Mouse (Mus musculus) layer of hippocampus, adult 2 months (tissue): ENCODE data around the gene Lrmda. TPM values are rescaled to one million over a fixed set of nuclear protein-coding genes. Genes with fewer than 3 reads are reported as not detected.

Source experiments
- DNase-seq, 2 experiments: peaks; one replicate each; pipeline ENCODE4 v3.0.0; 2022; ENCODE audit warnings: low spot score in 2 of 2
- H3K27ac ChIP-seq: fragments of 200-600 bp; 2 replicates; pipeline ENCODE4 v1.8.1; 2022
- H3K4me3 ChIP-seq: fragments of 200-600 bp; 2 replicates; pipeline ENCODE4 v1.8.1; 2022; ENCODE audit warnings: mild to moderate bottlenecking
- CTCF ChIP-seq: fragments of 200-600 bp; conservative IDR thresholded peaks from 2 replicates; pipeline ENCODE4 v1.8.1; 2022; ENCODE audit warnings: antibody characterized with exemption, mild to moderate bottlenecking, moderate library complexity
- total RNA-seq, 2 experiments: library from RNA; stranded (reverse); gene quantifications; 2 replicates each; pipeline ENCODE4 v1.2.3; 2021

Lrmda gene
- total RNA-seq, 2 experiments from 2014 or later = 0.87 to 1.5 TPM

DNA sequence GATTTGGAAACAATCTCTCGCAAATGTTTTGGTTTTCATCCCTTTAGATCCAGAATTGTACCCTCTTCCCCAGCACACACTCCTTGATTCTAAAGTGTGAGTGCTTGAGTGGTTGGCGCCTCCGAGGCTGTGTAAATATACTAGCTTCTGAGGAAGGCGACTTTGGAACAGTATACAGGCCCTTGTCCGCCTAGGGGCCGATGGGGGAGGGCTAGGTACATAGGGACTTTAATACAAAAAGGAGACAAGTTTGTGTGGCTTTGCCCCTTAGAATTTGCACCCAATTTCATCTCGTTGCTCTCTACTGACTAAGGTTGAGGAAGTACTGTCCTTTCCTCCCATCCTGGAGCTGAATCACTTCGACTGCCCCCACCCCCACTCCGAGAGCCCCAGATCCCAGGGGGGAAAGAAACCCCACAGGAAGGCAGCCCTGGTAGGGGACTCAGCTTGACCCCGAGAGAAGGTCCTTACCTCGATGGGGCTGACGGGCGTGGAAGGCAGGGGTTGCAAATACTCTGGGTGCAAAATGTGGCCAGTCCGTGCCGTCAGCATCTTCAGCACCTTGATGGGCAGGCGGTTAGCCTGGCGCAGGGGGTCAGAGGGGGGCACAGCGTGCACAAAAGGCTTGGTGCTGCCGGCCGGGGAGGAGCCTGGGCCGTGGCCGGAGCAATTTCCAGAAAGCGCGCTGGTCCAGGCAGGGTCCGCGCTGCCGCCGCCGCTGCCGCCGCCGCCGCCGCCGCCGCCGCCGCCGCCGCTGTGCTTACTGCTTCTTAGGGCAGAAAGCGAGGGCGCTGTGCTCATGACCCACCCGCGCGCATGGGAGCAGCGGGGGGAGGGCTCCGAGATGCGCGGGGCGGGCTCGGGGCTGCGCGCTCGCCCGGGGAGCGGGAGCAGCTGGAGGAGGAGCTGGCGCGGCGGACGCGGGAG is 32.5 kb upstream of the Lrmda start:
- DNase-seq = no peak
- peak overlapping the region; percentile 79 for H3K4me3 ChIP-seq
- no peak for TF ChIP-seq CTCF
- H3K27ac ChIP-seq = peak overlapping the region; percentile 88

DNA sequence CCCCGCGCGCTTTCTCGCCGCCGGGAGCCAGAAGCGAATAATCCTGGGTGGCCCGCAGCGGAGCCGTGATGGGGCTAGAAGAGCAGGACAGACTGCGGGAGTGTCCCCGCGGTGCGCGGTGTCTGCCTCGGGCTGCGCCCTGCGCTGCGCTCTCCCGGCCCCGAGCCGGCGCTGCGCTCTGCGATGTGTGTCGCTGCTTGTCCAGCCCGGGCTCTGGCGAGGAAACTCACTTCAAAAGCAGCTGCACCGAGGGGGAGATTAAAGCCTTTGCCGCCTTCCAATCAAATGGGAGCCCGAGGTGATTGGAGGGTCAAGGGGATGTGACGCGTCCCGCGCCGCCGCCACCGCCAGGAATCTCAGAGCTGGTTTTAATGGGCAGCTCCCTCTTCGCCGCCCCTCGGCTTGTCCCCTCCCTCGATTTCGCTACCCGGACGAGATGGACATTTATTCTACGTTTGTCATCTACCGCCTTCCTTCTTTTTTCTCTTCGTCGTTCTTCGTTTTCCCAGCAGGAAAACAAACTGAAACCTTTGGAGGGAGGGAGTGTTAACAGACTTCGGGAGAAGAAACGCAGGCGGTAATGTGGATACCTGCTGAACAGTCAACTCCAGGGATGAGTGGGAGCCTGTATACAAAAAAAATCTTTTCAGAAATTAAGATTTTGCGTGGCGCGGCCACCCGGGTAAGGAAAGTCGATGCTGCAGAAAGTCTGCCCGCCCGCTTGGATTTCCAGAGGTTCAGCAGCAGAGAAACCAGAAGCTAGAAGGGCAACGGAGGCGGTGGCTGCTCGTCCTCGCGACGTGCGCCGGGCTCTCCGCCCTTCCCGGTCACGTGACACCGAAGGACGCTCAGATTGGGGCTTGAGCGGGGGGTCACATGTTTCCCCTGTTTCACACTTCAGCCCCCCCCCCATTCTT is 31.6 kb upstream of the Lrmda start:
- peak overlapping the region; percentile 79 for H3K4me3 ChIP-seq
- TF ChIP-seq CTCF = peak; percentile 30
- peak; percentile 83 to 93 for DNase-seq
- peak overlapping the region; percentile 91 for H3K27ac ChIP-seq

DNA sequence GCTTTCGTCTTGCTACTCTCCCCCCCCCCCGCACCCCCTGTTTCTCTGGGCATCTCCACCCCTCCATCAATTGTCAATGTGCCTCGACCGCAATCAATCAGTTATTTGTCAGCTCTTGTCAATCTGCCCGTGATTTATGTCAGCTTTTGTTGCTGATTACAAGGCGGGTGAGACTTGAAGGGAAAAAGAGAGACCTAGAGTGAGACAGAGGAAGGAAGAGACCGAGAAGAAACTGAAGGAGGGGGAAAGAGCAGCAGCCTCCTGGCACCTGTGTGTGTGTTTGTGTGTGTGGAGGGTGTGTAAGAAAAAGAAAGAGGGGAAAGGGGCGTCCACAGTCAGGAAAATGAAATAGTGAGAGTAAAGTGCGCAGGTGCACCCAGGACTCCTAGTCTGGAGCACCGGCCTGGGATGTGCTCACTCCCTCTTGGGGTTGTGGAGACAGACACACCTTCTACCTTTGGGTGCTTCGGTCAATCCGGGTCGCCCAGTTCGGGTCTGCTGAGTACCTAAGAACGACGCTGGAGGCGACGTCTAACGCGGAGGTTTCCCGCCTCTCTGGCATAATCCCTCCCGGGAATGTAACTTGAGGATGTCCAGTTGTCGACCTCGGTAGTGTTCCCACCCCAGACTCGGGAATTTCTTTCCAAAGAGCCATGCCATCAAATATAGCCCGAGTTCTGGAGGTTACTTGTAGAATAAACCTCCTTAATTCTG is 30.8 kb upstream of the Lrmda start:
- H3K4me3 ChIP-seq = peak overlapping the region; percentile 79
- peak overlapping the region; percentile 52; the same call in 1 of the 2 replicates for H3K27ac ChIP-seq
- no peak for DNase-seq
- no peak for TF ChIP-seq CTCF

DNA sequence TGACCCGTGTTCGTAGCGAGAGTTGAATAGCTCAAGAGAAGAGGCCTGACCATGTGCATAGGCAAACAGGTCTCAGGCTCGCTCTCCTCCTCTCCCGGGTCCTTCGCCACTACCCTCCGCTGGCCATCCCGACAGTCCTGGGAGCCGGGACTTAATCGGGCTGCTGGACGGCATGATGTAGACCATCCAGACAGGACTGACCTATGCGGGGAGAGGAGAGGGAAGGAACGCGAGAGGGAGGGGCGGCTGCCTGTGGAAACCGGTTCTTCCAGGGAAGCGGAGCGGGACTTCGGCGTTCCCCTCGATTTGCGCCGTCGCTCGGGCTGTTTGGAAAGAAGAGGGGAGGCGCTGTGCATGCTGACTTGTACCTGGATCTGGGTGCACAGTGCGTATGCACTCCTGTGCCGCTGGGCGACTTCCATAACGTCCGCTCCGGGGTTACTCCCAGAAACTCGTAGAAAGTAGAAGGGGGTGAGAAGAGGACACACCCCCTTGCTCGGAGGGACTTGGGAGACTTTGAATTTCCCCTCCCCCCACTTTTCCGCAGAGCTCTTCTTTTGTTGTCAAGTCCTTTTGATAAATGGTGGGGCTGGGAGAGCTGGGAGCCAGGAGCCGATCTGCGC is 30.1 kb upstream of the Lrmda start, which contains the start of gene Zfp503:
TSS of gene Zfp503 (minus strand) at position 311 of the 623 bp plus-strand sequence.
- Histone ChIP-seq H3K4me3 (peak within 1 kb of the TSS; percentile 79), H3K27ac (peak within 1 kb of the TSS; percentile 52; the same call in 1 of the 2 replicates)
- TF ChIP-seq CTCF = peak; percentile 30
- no peak for DNase-seq

DNA sequence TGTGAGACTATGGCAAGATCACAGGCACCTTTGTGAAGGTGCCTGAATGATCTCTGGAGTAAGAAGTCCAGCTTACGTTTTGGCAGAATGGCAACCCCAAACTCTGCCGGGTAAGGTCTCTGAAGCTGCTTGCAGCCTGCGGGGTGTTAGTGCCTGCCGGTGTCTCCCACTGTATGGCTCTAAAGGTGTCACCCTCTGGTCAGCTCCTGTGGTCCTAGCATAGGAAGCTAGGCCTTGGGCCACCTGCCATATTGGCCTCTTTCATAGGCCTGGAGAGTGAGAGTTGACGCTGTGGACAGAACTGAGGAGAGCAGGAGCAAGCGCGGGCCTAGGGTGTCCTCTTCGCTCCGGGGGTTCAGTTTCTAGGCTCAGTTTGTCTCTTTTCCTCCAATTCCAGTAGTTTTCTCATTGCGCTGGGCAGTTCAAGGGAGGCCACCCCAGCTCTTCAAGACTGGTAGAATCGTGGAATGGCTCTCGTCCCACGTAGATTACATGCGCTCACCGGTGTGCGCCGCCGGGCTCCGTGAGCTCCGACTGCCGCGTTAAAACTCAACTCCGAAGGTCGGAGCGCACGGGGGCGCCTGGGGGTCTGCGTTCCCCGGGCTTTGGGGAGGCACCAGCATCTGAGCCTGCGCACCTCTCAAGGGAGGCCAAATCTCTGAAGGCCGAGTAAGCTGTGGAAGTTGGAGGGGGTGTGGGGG is 29.0 kb upstream of the Lrmda start:
- H3K27ac ChIP-seq = no peak overlapping the region
- H3K4me3 ChIP-seq = no peak overlapping the region
- TF ChIP-seq CTCF = no peak
- DNase-seq = no peak

DNA sequence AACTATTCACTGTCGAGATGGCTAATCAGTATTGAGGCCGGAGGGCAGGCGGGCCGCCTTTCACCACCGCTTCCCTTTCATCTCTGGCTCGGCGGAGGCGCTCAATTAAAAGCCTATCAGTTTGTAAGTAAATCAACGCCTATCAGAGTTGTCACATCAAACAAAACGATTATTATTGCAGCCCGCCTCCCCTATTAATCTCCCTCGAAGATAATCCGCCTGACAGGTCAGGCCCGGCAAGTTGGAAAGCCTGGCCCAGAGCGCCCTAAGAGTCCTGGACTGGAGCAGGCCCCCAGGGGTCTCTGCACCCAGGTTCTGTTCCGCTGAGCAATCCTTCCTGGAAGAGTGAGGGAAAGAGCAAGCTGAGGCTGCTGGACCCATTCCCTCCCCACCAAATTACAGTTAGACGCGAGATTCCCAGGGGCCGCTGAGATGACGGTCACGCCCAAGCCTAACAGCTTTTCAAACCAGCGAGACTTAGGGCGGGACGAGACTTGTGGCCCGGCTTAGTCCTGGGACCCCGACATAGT is 28.2 kb upstream of the Lrmda start:
- DNase-seq = no peak
- no peak overlapping the region for H3K27ac ChIP-seq
- no peak overlapping the region for H3K4me3 ChIP-seq
- no peak for TF ChIP-seq CTCF

DNA sequence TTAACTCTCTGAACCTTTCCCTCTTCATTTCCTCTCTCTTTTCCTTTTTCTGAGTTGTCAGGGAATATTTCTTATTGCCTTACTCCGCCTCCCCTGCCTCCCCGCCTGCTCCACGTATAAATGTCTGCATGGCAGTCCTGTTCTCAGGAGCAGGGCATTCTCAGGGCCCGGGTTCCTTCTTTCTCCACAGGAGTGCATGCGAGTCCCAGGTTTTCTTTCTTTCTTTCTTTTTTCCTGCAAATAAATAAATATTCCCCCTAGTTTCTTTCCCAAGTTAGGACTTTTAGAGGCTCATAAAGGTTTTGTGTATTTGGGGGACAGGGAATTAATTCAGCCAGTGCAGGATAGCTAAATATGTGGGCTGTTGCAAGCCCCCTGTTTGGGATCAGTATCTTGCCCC is 27.7 kb upstream of the Lrmda start:
- no peak overlapping the region for H3K27ac ChIP-seq
- no peak for DNase-seq
- no peak overlapping the region for H3K4me3 ChIP-seq
- no peak for TF ChIP-seq CTCF

DNA sequence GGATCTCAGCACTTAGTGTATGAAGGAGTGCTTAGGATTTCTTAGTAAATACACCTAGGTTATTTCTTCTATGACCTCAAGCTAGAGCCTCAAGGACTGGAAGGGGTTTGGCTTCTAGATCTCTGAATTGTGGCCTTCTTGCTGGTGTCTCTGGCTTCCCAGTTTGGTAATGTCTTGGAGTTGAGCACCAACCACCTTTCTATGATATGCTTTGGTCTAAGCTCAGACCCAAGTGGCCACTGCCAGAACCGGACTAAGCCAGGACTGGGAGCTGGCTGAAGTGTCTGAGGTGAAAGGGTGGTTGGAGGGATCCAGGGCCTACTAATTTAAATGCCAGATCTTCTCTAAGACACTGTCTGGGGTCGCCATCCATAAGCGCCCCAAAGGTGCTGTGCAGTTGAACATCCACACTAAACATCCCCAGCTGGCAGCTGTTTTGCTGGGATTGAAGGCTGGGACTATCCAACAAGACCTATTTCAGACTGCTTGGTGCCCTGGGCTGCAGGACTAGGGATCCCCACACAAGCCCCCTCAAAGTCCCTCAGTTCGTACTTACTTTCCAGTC is 27.1 kb upstream of the Lrmda start:
- DNase-seq = no peak
- Histone ChIP-seq H3K4me3 (no peak overlapping the region), H3K27ac (no peak overlapping the region)
- TF ChIP-seq CTCF = no peak

DNA sequence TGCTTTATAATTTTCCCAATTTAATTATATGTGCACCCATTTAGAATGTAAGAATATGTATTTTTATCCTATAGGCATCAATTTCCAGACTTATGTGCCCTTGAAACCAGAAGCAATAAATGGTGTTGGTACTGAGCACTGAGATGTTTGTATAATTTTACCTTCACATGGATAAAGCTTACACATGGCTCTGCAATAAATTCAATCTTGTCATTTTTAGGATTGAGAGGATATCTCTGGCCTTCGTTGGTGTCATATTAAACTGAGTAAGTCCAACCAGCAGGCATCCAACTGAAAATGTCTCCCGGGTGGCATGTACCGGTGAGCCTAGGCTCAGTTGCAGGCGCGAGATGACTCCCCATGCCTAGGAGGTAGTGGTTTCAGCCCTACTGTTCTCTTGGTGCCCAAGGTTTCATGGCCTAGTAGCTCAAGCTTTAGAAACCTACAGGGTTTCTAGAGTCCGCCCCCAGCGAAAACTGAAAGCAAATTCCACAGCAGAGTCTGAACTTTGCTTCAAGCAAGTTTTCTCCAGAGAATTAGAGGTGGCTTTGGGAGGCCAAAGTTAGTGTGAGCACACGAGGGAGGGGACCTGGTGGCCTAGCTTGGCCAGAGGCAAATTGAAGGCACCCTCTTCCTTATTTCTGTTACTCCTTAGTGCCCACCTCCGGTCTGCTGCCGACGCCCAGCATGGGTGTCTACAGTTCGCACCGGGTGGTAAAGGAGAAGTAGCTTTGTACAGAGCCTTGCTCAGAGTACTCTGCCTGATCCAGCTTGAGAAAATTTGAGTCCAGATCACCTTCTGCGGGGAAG is 26.1 kb upstream of the Lrmda start:
- no peak for TF ChIP-seq CTCF
- DNase-seq = no peak
- Histone ChIP-seq H3K4me3 (no peak overlapping the region), H3K27ac (no peak overlapping the region)
